Mouse (Mus musculus): ENCODE measurements around the gene Pcsk6. TPM values are rescaled to one million over a fixed set of nuclear protein-coding genes. Genes with fewer than 3 reads are reported as not detected.

The Pcsk6 gene
- total RNA-seq, 4 experiments from 2014 or later = 9.6 to 14.2 (median 11.9) TPM

DNA sequence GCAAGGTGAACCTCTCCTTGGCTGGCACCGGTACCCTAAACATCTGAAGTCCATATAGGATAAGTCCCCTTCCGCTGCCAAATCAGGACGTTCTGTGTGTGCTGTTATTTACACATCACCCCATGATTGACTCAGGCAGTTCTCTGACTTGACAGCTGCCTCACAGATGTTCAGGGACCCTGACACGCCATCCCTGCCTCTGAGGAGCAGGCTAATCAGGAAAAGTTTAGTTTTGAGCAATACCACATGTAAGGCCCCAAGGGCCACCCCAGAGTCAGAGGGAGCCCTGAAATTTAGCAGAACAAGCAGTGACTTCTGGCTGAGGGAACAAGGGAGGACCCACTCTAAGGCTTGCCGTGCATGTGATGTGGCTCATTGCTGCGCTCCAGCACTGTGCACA, 130.8 kb downstream of the Pcsk6 start:
- no peak for DNase-seq (ENCODE audit: low spot score in 2 of 2)

- no peak for DNase-seq (ENCODE audit: low spot score in 2 of 2)
Observed at GRCm38 (mm10) chr7:65993410-65993809, 131.9 kb downstream of the Pcsk6 start.

DNA sequence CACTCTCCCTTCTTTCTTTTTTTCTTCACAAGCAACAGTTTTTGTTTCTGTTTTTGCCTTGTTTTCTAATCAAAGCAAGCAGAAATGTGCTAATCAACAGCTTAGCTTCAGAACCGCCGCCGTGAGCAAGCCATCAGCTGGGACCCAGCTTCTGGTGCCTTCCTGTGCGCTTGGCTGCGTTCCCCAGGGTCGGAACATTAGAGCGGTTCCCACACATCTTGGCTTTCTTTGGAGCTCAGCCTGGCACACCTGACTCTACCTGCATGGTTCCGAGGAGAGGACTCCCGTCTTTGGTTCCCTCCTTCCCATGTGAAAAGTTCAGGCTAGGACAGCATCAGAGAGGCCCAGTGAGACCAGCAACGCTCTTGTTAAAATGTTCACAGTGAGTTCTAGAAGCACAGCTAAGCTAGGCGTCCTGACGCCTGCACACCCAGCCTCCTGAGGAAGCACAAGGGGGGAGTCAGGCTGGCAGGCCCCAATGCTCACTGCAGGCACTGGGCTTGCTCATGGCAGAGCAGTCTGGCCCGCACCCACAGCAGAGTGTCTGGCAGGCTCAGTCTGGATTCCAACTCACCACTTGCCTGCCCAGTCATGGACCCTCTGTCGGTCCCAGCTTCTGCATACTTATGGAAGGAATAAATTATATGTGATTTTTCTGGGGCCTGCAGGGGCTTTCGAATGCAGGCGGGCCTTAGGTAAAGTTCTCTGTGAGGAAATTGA, 139.7 kb downstream of the Pcsk6 start:
- DNase-seq (ENCODE audit: low spot score in 2 of 2) = no peak

DNA sequence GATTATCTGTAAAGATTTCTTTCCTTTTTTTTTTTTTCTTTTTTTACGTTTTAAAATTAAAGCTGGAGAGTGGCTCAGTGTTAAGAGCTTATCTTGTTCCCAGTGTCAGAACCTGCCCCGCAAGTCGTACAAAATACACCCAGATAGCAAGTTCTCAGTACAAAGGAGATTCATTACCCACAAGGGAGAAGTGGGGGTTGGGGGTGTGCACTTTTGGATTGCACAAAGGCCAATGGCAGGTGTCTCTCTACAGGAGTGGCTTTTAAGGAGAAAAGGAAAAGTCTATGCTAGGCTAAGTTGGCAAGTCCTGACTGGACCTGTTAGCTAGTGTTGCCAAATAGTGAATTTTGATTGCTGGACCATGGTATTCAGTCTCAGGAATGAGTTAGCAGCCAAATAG, 140.3 kb downstream of the Pcsk6 start:
- no peak for DNase-seq (ENCODE audit: low spot score in 2 of 2)

- no peak for DNase-seq (ENCODE audit: low spot score in 2 of 2)
Observed at GRCm38 (mm10) chr7:66003447-66003846, 141.9 kb downstream of the Pcsk6 start.

DNA sequence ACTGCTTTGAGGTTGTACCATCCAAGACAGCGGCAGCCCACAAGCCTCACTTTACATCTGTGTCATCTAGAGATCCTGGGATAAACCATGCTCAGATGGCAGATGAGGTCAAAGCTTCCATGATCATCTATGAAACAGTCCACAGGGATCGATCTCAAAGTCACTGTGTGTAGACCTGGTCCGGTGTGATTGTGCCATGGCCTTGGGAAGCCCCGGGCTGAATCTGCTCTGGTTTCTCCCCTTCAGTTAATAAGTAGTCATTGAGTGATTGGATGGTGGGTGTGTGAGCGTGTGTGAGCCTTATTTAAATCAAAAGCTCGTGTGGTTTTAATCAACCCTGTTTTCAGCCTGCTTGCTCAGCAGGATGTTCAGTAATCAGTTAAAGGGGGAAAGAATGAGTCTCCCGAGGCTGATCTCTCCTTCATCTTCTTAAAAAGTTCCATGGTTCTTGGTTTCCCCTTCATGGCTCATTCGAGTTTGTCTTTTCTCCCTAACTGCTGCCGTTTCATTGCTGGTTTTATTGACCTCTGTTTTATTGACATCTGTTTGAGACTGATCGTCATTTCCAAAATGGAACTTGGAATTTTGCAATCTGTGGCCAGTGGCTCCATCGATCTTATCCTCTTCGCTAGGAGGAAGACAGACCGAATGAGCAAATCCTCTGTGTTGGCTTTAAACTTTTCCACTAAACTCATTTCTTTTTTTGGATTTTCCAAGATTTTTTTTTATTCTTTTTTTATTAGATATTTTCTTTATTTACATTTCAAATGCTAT, 142.5 kb downstream of the Pcsk6 start:
- DNase-seq (ENCODE audit: low spot score in 2 of 2) = no peak

DNA sequence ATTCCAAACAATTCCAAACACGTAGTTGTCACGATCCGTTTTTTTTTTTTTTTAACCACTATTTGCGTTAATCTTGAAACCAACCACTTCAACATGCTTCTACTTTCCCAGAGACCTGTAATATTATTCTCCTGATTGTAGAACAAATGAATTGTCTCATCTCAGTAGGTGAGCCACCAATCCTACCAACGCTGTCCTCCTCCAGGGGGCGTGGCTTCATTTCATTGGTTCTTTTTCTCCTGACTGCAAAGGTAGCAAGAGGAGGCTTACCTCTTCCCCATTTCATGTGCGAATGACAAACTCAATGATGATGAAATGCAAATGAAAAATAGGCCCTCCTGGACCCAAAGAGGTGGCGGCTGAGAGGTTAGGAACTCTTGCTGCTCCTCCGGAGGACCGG, 143.5 kb downstream of the Pcsk6 start:
- no peak for DNase-seq (ENCODE audit: low spot score in 2 of 2)

DNA sequence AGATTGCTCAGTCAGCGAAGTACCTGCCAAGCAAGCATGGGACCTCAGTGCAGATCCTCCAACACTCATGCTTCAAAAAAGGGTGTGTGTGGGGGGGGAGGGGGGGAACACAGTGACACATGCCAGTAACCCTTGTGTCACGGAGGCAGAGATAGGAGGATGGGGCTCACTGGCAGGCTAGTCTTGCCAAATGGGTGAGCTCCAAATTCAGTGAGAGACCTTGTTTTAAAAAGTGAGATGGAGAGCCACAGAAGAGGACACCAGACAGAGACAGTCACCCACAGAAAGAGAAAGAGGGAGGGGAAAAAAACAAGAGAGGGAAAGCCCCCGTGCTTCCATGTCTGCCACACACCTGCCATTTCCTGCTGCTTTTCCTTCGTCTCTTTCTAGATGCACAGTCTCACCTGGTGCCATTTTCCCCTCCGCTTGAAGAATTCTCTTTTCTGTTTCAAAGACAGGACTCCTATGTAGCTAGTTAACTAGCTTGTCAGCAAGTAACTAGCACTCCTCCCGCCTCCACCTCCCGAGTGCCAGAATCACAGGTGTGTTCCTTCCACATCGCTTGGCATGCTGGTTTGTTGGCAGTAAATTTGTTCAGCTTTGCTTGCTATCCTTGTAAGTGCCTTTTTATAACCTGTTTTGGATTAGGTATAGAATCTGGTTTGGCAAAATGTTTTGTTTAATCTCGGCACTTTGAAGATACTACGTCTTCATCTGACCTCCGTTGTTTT, 146.8 kb downstream of the Pcsk6 start:
- DNase-seq (ENCODE audit: low spot score in 2 of 2) = no peak

- DNase-seq (ENCODE audit: low spot score in 2 of 2) = no peak
Observed at GRCm38 (mm10) chr7:66008892-66009273, 147.3 kb downstream of the Pcsk6 start.

- no peak for DNase-seq (ENCODE audit: low spot score in 2 of 2)
Observed at GRCm38 (mm10) chr7:66010518-66010917, 149.0 kb downstream of the Pcsk6 start.

DNA sequence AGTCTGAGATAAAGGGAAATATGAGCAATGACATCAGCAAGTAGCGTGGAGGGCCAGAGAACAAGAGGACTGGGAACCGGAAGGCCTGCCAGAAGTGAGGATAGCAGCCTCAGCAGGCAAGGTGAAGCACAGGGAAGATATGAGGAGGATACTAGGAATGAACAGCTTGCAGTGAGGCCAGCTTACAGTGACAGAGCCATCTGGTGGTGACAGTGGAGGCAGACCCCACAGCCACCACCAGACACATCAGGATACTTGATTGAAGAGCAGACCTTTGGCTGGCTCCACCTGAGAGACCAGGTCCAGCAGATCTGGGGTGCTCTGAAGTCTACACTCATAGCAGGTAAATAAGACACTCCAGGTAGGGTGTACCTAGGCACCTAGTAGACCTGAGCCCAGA, 166.2 kb downstream of the Pcsk6 start:
- DNase-seq (ENCODE audit: low spot score in 2 of 2) = no peak

- no peak for DNase-seq (ENCODE audit: low spot score in 2 of 2)
Observed at GRCm38 (mm10) chr7:66028766-66029512, 167.4 kb downstream of the Pcsk6 start.

DNA sequence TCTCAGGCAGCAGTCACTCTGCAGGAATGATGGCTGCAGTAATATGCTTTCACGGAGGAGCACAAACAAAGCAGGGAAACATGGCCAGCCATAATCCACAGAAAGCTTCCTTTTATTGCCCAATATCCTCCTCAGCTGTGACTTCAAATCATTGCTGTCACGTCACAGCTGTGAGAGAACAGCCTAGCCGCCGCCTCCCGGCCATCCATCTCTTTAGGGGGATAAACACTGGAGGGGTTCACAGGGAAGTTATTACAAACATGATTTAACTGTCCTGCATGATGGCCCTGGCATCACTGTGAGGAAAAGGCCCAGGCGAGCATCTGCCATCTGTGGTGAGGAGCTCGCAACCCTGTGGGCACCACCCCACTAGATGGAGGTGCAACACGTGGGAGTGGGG, 175.3 kb downstream of the Pcsk6 start:
- DNase-seq (ENCODE audit: low spot score in 2 of 2) = no peak

DNA sequence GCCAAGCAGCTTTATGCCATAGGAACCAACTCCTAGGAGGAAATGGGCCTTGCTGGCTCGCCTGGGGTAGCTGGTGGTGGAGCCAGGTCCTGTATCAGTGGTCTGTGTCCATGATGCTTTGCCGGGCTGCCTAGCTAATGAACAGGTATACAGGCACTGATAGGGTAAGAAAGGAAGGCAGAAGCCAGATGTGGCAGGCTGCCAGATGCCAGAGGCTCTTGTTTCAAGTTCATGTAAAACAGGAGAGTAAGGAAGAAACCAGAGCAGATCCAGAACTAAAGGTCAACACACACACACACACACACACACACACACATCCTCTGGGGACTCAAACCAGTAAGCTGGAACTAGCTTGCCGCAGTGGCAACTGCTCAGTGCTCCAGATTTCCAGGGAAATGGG, 176.7 kb downstream of the Pcsk6 start:
- DNase-seq (ENCODE audit: low spot score in 2 of 2) = no peak

DNA sequence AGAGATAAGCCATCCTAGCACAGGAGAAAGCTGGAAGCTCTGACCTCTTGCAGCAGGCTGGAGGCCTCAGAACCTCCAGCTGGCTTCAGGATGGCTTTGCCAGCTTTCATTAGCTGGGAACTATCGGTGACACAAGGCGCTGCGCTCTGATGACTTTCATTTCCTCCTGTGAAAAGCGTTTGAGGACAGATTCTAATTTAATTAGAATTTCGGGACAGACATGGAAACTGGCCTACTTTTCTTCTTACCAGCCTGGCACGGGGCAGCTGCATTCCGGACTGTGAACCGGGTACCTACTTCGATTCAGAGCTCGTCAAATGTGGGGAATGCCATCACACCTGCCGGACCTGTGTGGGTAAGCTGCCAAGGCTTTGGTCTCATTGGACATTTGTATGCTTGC, 177.2 kb downstream of the Pcsk6 start:
- DNase-seq (ENCODE audit: low spot score in 2 of 2) = no peak

GRCm38 (mm10) chr7:66040026-66040814, 178.7 kb downstream of the Pcsk6 start:
- no peak for DNase-seq (ENCODE audit: low spot score in 2 of 2)

- no peak for DNase-seq (ENCODE audit: low spot score in 2 of 2)
Observed at GRCm38 (mm10) chr7:66043552-66044459, 182.3 kb downstream of the Pcsk6 start, which contains the start of gene Gm45213. Gm45213 (plus strand) TSS chr7:66043602.

DNA sequence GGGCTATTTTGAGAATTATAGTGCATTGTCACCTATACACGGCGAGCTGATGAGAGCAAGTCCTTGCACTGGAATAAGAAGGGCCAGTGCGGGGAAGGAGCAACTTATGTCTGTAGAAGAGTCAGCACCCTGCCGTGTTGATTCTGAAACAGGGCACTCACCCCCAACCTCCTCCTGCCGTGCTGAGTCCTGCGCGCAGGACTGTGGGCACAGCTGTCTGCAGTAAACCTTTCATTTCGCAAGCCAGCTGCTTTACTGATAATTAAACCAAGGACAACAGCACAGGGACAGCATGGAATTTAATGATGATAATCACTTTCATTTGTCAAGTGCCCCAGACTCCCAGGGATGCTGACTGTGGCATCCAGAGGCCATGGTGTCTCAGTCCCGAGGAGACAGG, 183.1 kb downstream of the Pcsk6 start:
- no peak for DNase-seq (ENCODE audit: low spot score in 2 of 2)
